8 mouse cellular contexts compared by ENCODE assay signal in the genomic region with DNA sequence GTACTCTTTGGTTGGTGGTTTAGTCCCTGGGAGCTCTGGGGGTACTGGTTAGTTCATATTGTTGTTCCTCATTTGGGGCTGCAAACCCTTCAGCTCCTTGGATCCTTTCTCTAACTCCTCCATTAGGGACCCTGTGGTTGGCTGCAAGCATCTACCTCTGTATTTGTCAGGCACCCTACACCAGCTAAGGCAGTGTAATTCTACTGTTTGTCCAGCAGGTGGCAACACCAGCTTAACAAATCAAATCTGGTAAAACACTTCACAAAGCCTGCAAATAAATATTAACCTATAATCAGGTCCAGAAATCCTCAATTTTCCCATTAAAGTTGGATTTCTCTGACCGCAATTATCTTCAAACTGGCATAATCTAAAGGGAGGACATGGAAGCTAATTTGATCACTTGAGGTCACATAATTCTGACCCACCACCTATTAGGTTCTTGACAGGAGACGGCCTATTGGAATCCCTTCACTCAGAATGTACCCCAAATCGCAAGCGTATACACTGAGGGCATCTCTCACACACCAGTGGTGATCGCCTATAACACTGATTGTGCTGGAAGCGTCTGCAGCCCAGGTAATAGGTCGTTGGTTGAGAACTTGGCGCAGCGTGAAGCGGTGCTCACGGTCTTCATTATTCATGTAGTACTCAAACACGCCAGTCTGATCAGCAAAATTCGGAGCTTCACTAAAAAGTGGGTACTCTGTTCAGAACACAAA. TPM values are rescaled to one million over a fixed set of nuclear protein-coding genes. Genes with fewer than 3 reads are reported as not detected.
A peak's percentile ranks its signal among the peaks of the same experiment; 100 is the strongest.
DNase-seq lines count a peak whose midpoint lies in the region; ATAC-seq and TF ChIP-seq lines count a peak whose summit lies in the region.

No protein-coding gene starts in this region.

- no peak overlapping the region for H3K9ac ChIP-seq in forebrain, postnatal 0 days
- no peak overlapping the region for H3K9ac ChIP-seq in midbrain, embryonic 16.5 days (ENCODE audit: low read depth, low read length)

- no peak overlapping the region for H3K27ac ChIP-seq in forebrain, postnatal 0 days (ENCODE audit: low read depth, low read length)
- H3K27ac ChIP-seq in midbrain, embryonic 16.5 days (ENCODE audit: low read length), result no peak overlapping the region

- H3K4me2 ChIP-seq in forebrain, postnatal 0 days (ENCODE audit: low read depth), result no peak overlapping the region
- no peak overlapping the region for H3K4me2 ChIP-seq in midbrain, embryonic 16.5 days (ENCODE audit: low read length)

- H3K4me3 ChIP-seq in forebrain, postnatal 0 days (ENCODE audit: low read depth, low read length), result no peak overlapping the region
- no peak overlapping the region for H3K4me3 ChIP-seq in midbrain, embryonic 16.5 days (ENCODE audit: low read depth, low read length)

- H3K36me3 ChIP-seq in forebrain, postnatal 0 days (ENCODE audit: insufficient read depth), result peaks cover 9% of the 10 kb centered on the region; the same call in 1 of the 2 replicates
- no peaks in the 10 kb centered on the region for H3K36me3 ChIP-seq in midbrain, embryonic 16.5 days (ENCODE audit: control insufficient read depth, insufficient read depth, low read length)

- WGBS in forebrain, postnatal 0 days, result 87% methylated on average over 13 of the region's 13 CpGs
- 89% methylated on average over 13 of the region's 13 CpGs for WGBS in midbrain, embryonic 16.5 days

- no peaks in the 10 kb centered on the region for H3K27me3 ChIP-seq in forebrain, postnatal 0 days (ENCODE audit: insufficient read depth, low read length)
- H3K27me3 ChIP-seq in midbrain, embryonic 16.5 days (ENCODE audit: control insufficient read depth, insufficient read depth, low read depth, low read length), result no peaks in the 10 kb centered on the region

- TF ChIP-seq CTCF in forebrain, postnatal 0 days (IDR thresholded peaks at IDR 0.05; ENCODE audit: low read depth), result peak; percentile 84

- no peaks in the 10 kb centered on the region for H3K4me1 ChIP-seq in forebrain, postnatal 0 days (ENCODE audit: insufficient read depth)
- no peaks in the 10 kb centered on the region for H3K4me1 ChIP-seq in midbrain, embryonic 16.5 days (ENCODE audit: control insufficient read depth, insufficient read depth, low read length)

- peak; percentile 72 for ATAC-seq in frontal cortex, adult (ENCODE audit: low TSS enrichment)
- ATAC-seq in forebrain, postnatal 0 days, result peak; percentile 73
- peak; percentile 53; the same call in 1 of the 2 replicates for ATAC-seq in midbrain, embryonic 16.5 days

- H3K9me3 ChIP-seq in forebrain, postnatal 0 days (ENCODE audit: low read length), result no peaks in the 10 kb centered on the region
- H3K9me3 ChIP-seq in midbrain, embryonic 16.5 days (replicated peaks; ENCODE audit: control insufficient read depth, low read length, poor library complexity, severe bottlenecking), result no peaks in the 10 kb centered on the region

- DNase-seq in frontal cortex, postnatal 10 days (ENCODE audit: low spot score in 2 of 2), result no peak
- DNase-seq in A20 (ENCODE audit: low read depth, low spot score), result peak; percentile 64
- DNase-seq in c-Kit-negative CD71-positive TER-119-positive erythroid progenitor cells, embryonic 14.5 days (ENCODE audit: low read depth, low spot score), result peak; percentile 3
- DNase-seq in forebrain, postnatal 0 days, result peak; percentile 69
- peak; percentile 5 to 49 for DNase-seq in kidney, postnatal 36 days
- no peak for DNase-seq in Muller cell, postnatal 12 days (ENCODE audit: inconsistent ontology term)

RNA-seq across cellular contexts. Expression of gene Galc, which starts 46.6 kb away (rescaled TPM):
- total RNA-seq in forebrain, postnatal 0 days (2014; rRNA removed), result 10.5 and 15.3 TPM in 2 replicates
- 6.4 and 10.2 TPM in 2 replicates for polyA plus RNA-seq in forebrain, postnatal 0 days (2015; fragmentation: Nextera tagmentation; extraction: Ambion mirVana)
- polyA plus RNA-seq in midbrain, embryonic 16.5 days (2015; fragmentation: Nextera tagmentation; extraction: Ambion mirVana), result 12.6 and 12.7 TPM in 2 replicates

RNA-seq across cellular contexts. Expression of gene Gpr65, which starts 55.8 kb away (rescaled TPM):
- 0.31 and 1.1 TPM in 2 replicates for total RNA-seq in forebrain, postnatal 0 days (2014; rRNA removed)
- 0.19 and 0.30 TPM in 2 replicates for polyA plus RNA-seq in forebrain, postnatal 0 days (2015; fragmentation: Nextera tagmentation; extraction: Ambion mirVana)
- 0.22 and 0.31 TPM in 2 replicates for polyA plus RNA-seq in midbrain, embryonic 16.5 days (2015; fragmentation: Nextera tagmentation; extraction: Ambion mirVana)

Comparison
In these comparisons a context has a peak if more than half of its experiments do, and no peak if none do; other contexts are left out.
1. DNase-seq: peak in A20 (single experiment), c-Kit-negative CD71-positive TER-119-positive erythroid progenitor cells, embryonic 14.5 days (single experiment), forebrain, postnatal 0 days (single experiment) and kidney, postnatal 36 days (2 of 2); none in frontal cortex, postnatal 10 days (0 of 2) and Muller cell, postnatal 12 days (single experiment).
2. Peak in every context shown above with its lines, with median percentiles within 50 percentile points of each other: ATAC-seq.